Mouse (Mus musculus): ENCODE data around the gene Tmem43.
"Not testable (repeated sequence)": the region's sequence is repeated elsewhere in the genome, so short reads cannot be mapped to it uniquely, and the experiment has no call there.

Gene Tmem43

GRCm38 (mm10) chr6:91472868-91473804, at the start of gene Tmem43, which contains the start of gene Chchd4:
Gene Tmem43 (plus strand): TSS chr6:91473703.
Gene Chchd4 (minus strand): TSS chr6:91473546.
- DNase-seq: peak; percentile 96 to 97

- DNase-seq: no peak
Measured at GRCm38 (mm10) chr6:91424151-91424550, 49.4 kb upstream of the Tmem43 start.

GRCm38 (mm10) chr6:91440474-91441144, 32.9 kb upstream of the Tmem43 start:
- DNase-seq: peak; percentile 84 to 91

- DNase-seq: no peak
Measured at GRCm38 (mm10) chr6:91441145-91441662, 32.3 kb upstream of the Tmem43 start.

GRCm38 (mm10) chr6:91445316-91445715, 28.2 kb upstream of the Tmem43 start:
- DNase-seq: no peak

GRCm38 (mm10) chr6:91449472-91450225, 23.9 kb upstream of the Tmem43 start:
- DNase-seq: no peak

GRCm38 (mm10) chr6:91452056-91452455, 21.4 kb upstream of the Tmem43 start:
- DNase-seq: no peak

- DNase-seq: no peak
Measured at GRCm38 (mm10) chr6:91454546-91454945, 19.0 kb upstream of the Tmem43 start.

GRCm38 (mm10) chr6:91459471-91459870, 14.0 kb upstream of the Tmem43 start:
- no peak for DNase-seq

- no peak for DNase-seq
Measured at GRCm38 (mm10) chr6:91465756-91466155, 7.7 kb upstream of the Tmem43 start.

- no peak for DNase-seq
Measured at GRCm38 (mm10) chr6:91467106-91467505, 6.4 kb upstream of the Tmem43 start.

GRCm38 (mm10) chr6:91470712-91471111, 2.8 kb upstream of the Tmem43 start:
- DNase-seq: no peak

- DNase-seq: not testable (repeated sequence)
Measured at GRCm38 (mm10) chr6:91471427-91471826, 2.1 kb upstream of the Tmem43 start.

GRCm38 (mm10) chr6:91472319-91472718, 1.2 kb upstream of the Tmem43 start:
- peak in 1 of 2 experiments; percentile 16 for DNase-seq

- DNase-seq: no peak
Measured at GRCm38 (mm10) chr6:91473805-91474440, 420 bp downstream of the Tmem43 start.

GRCm38 (mm10) chr6:91474441-91475190, 1.1 kb downstream of the Tmem43 start:
- no peak for DNase-seq

GRCm38 (mm10) chr6:91476541-91476940, 3.0 kb downstream of the Tmem43 start:
- DNase-seq: no peak

GRCm38 (mm10) chr6:91483371-91483770, 9.9 kb downstream of the Tmem43 start:
- DNase-seq: no peak

GRCm38 (mm10) chr6:91486736-91487453, 13.4 kb downstream of the Tmem43 start:
- DNase-seq: no peak

- DNase-seq: no peak
Measured at GRCm38 (mm10) chr6:91488496-91489212, 15.2 kb downstream of the Tmem43 start.

Data from spleen, adult 18-20 months (tissue).